Mouse (Mus musculus) layer of hippocampus, adult 2 months (tissue): Measurements from ENCODE around the gene Dpp8. TPM values are rescaled to one million over a fixed set of nuclear protein-coding genes. Genes with fewer than 3 reads are reported as not detected.
"Not testable (repeated sequence)": the region's sequence is repeated elsewhere in the genome, so short reads cannot be mapped to it uniquely, and the experiment has no call there.

Experiments
- DNase-seq, 2 experiments: peaks; one replicate each; pipeline ENCODE4 v3.0.0; 2022; ENCODE audit warnings: low spot score in 2 of 2
- H3K27ac ChIP-seq: fragments of 200-600 bp; 2 replicates; pipeline ENCODE4 v1.8.1; 2022
- H3K4me3 ChIP-seq: fragments of 200-600 bp; 2 replicates; pipeline ENCODE4 v1.8.1; 2022; ENCODE audit warnings: mild to moderate bottlenecking
- CTCF ChIP-seq: fragments of 200-600 bp; conservative IDR thresholded peaks from 2 replicates; pipeline ENCODE4 v1.8.1; 2022; ENCODE audit warnings: antibody characterized with exemption, mild to moderate bottlenecking, moderate library complexity
- total RNA-seq, 2 experiments: library from RNA; stranded (reverse); gene quantifications; 2 replicates each; pipeline ENCODE4 v1.2.3; 2021

The Dpp8 gene
- total RNA-seq, 2 experiments from 2014 or later = 162 to 170 TPM

DNA sequence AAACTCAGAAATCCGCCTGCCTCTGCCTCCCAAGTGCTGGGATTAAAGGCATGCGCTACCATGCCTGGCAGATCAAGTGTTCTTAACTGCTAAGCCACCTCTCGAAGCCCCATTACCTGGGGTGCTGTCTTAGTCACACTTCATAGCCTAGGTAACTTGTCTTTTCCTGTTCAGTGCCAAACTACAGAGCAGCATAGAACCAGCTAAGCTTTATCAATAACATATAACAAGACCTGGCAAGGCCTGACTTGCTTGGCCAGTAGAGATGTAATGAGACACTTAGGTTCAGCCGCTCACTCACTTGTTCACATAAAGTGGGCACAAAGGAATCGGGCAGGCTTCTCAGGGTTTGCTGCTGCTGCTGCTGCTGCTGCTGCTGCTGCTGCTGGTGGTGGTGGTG, 3.9 kb upstream of the Dpp8 start:
- DNase-seq = no peak
- Histone ChIP-seq H3K4me3 (no peak overlapping the region), H3K27ac (no peak overlapping the region)
- TF ChIP-seq CTCF = no peak

DNA sequence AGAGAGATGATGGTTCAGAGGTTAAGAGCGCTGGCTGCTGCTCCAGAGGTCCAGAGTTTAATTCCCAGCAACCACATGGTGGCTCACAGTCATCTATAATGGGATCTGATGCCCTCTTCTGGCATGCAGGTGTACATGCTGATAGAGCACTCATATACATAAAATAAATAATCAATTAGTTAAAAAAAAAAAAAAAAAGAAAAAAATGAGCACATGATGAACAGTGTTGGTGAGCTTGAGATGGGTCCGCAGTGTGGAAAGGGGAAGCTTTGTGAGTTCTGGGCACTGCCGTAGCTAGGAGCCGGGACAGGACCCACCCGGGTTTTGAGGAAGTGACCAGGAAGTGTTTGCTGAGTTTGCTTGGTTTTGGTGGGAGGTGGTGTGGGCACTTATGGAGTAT, 859 bp upstream of the Dpp8 start:
- DNase-seq, H3K4me3 ChIP-seq, H3K27ac ChIP-seq: not testable (repeated sequence)
- peak; percentile 49 for TF ChIP-seq CTCF

DNA sequence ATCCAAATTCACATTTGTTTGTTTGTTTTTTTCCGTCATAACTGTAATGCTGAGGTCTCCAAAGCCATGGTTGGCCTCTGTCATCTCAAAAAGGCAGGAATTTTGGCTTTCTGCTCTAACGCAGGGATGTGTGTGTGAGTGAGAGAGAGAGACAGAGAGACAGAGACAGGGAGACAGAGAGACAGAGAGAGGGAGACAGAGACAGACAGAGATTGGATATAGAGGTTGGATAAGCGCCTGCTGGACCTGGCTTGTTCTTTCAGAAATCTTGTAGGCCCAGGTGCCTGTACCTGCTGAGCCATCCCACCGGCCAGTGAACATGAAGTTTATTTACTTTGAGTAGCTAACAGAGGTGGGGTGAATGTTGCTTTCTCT, 333 bp upstream of the Dpp8 start:
- Histone ChIP-seq H3K27ac (peak overlapping the region; percentile 99), H3K4me3 (peak overlapping the region; percentile 77)
- TF ChIP-seq CTCF = no peak
- no peak for DNase-seq

DNA sequence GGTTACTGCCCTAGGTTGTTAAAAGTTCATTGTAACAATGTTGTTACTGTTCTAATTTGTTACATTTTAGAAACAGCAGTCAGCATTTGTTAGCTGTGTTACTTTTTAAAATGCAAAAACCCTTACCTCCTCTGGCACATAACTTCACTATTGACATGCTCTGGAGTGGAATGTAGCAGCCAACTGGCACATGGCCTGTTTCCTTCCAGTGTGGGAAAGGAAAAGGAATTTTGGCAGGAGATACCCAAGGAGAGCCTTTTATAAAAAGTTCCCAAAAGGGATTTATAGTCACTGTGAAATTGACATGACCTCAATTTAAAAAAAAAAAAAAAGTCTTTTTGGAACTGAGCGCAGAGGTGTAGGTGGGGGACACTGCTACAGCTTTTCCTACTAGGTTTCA, 4.2 kb downstream of the Dpp8 start:
- TF ChIP-seq CTCF = no peak
- Histone ChIP-seq H3K27ac (peak overlapping the region; percentile 74), H3K4me3 (no peak overlapping the region; the same call in 1 of the 2 replicates)
- DNase-seq = peak in 1 of 2 experiments; percentile 43

GRCm38 (mm10) chr9:65036861-65037260, 4.6 kb downstream of the Dpp8 start:
- Histone ChIP-seq H3K4me3 (no peak overlapping the region; the same call in 1 of the 2 replicates), H3K27ac (peak overlapping the region; percentile 74)
- no peak for DNase-seq
- no peak for TF ChIP-seq CTCF

- peak; percentile 65 for TF ChIP-seq CTCF
These were observed 9.2 kb downstream of the Dpp8 start for GRCm38 (mm10) chr9:65041430-65041829.

DNA sequence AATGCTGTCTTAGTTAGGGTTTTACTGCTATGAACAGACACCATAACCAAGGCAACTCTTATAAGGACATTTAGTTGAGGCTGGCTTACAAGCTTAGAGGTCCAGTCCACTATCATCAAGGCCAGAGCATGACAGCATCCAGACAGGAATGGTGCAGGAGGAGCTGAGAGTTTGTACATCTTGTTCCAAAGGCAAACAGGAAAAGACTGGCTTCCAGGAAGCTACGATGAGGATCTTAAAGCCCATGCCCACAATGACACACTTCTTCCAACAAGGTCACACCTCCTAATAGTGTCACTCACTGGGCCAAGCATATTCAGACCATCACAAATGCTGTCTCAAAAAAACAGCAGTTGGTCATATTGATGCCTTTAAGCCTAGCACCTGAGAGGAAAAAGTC, 14.8 kb downstream of the Dpp8 start:
- Histone ChIP-seq H3K27ac (no peak overlapping the region), H3K4me3 (no peak overlapping the region)
- no peak for TF ChIP-seq CTCF
- no peak for DNase-seq

More at GRCm38 (mm10) chr9:65041430-65041829, 9.2 kb downstream of the Dpp8 start:
- no peak for DNase-seq
- no peak overlapping the region for H3K4me3 ChIP-seq
- H3K27ac ChIP-seq = no peak overlapping the region

GRCm38 (mm10) chr9:65049422-65049821, 17.2 kb downstream of the Dpp8 start:
- no peak overlapping the region for H3K4me3 ChIP-seq
- H3K27ac ChIP-seq = no peak overlapping the region
- no peak for DNase-seq
- no peak for TF ChIP-seq CTCF

DNA sequence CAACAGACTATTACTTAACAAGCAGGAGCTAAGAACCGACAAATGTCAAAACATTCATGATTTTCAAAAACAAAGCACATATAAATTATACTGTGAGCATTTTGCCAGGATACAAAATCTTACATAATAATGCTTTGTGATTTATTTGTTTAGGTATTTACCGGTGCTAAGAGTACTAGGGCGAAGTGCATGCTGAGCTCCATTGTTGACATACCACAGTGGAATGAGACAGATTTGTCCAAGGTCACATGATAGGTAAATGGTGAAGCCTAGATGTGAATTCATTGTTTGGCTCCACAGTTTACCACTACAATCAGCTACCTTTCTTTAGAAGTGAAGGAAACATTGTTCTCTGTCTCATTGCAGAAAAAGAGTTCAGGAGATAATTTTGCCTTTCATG, 18.8 kb downstream of the Dpp8 start:
- Histone ChIP-seq H3K27ac (no peak overlapping the region), H3K4me3 (no peak overlapping the region)
- no peak for TF ChIP-seq CTCF
- no peak for DNase-seq

GRCm38 (mm10) chr9:65064251-65064650, 32.0 kb downstream of the Dpp8 start:
- no peak for DNase-seq
- Histone ChIP-seq H3K27ac (no peak overlapping the region), H3K4me3 (no peak overlapping the region)
- no peak for TF ChIP-seq CTCF

- H3K4me3 ChIP-seq = no peak overlapping the region
- no peak for TF ChIP-seq CTCF
- DNase-seq = no peak
- no peak overlapping the region for H3K27ac ChIP-seq
These were observed 38.4 kb downstream of the Dpp8 start for GRCm38 (mm10) chr9:65070587-65070986.

DNA sequence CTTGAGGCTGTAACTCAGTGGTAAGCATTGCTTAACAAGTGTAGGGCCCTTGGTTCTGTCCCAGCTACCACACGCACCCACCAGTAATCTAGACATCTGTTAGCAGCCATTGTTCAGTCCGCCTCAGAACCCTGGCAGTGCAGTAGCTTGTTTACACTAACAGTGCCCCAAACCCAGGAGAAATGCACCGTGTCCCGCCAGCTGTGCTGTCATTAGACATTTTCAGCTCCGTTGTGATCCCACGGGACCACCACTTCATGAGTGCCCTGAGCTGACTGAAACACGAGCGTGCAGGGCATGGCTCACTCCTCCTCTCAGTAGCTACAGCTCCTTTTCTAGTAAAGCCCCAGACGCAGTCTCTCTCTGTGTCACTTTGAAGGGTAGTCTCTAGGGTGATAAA, 41.3 kb downstream of the Dpp8 start:
- Histone ChIP-seq H3K27ac (no peak overlapping the region), H3K4me3 (no peak overlapping the region)
- no peak for DNase-seq
- no peak for TF ChIP-seq CTCF

DNA sequence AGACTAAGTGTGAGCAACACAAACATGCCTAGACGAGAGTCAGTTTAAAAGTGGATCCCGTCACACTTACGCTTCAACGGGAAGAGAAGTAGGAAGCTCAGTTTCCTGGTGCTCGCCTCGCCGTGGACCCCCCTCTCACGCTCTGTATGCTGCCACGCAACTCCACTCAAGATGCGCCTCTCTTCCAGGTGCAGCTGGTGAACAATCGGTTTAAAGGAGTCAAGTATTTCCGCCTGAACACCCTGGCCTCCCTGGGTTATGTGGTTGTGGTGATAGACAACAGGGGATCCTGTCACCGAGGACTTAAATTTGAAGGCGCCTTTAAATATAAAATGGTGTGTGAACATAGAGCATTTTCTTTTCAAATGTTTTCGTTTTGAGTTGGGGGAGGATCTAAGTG, 42.0 kb downstream of the Dpp8 start:
- no peak for DNase-seq
- no peak for TF ChIP-seq CTCF
- Histone ChIP-seq H3K27ac (no peak overlapping the region), H3K4me3 (no peak overlapping the region)

- Histone ChIP-seq H3K4me3 (no peak overlapping the region), H3K27ac (no peak overlapping the region)
- no peak for DNase-seq
- TF ChIP-seq CTCF = no peak
These were observed 42.8 kb downstream of the Dpp8 start for GRCm38 (mm10) chr9:65074855-65075493.

DNA sequence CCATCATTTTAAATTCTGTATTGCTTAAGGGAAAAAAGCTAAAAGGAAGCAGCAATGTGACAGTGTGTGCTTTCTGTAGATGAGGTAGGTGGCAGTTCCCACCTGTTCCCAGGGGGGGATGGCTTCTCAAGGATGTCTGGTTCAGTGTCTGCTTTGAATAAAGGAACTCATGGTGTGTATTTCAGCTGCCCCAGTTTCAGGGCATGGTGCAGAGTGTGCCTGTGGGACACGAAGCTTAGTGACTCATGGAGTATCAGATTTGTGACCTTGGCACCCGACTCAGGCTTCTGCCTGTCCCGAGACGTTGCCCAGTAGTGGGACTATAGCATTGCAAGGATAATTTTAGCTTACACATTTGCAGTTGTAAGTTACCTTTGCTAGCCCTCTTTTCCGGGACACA, 45.3 kb downstream of the Dpp8 start:
- H3K27ac ChIP-seq = no peak overlapping the region
- H3K4me3 ChIP-seq = no peak overlapping the region
- no peak for TF ChIP-seq CTCF
- no peak for DNase-seq
